Mouse (Mus musculus) MEL (cell line): ENCODE data around the gene Polr3h.

Source experiments
- BHLHE40 ChIP-seq: IDR thresholded peaks from 2 replicates; pipeline ENCODE4 v1.6.1; 2012; ENCODE audit warnings: low read depth, mild to moderate bottlenecking, inconsistent platforms, low read length, improper control_type of control experiment, borderline replicate concordance
- CTCF ChIP-seq, 3 experiments: IDR thresholded peaks in 2 of 3; conservative IDR thresholded peaks in 1 of 3; 2 replicates each; pipeline ENCODE4 v1.5.1; 2011 to 2012; ENCODE audit warnings: low read length in 3 of 3, low read depth in 2 of 3, mild to moderate bottlenecking in 2 of 3, improper control_type of control experiment in 1 of 3, inconsistent platforms in 1 of 3, mixed read lengths in 1 of 3, moderate library complexity in 1 of 3; ENCODE audit not compliant: control insufficient read depth in 1 of 3, insufficient read depth in 1 of 3, poor library complexity in 1 of 3, severe bottlenecking in 1 of 3
- E2F4 ChIP-seq: IDR thresholded peaks from 2 replicates; pipeline ENCODE4 v1.6.1; 2011; ENCODE audit warnings: low read depth, low read length, improper control_type of control experiment, borderline replicate concordance
- POLR2AphosphoS2 ChIP-seq: IDR thresholded peaks from 2 replicates; pipeline ENCODE4 v1.6.1; 2011; ENCODE audit warnings: low read length, improper control_type of control experiment
- ZC3H11A ChIP-seq: IDR thresholded peaks from 2 replicates; pipeline ENCODE4 v1.6.1; 2012; ENCODE audit warnings: low read depth, mild to moderate bottlenecking, inconsistent platforms, low read length, improper control_type of control experiment

GRCm38 (mm10) chr15:81952310-81952709 is 26.3 kb upstream of the Polr3h start:
- no peak for TF ChIP-seq BHLHE40
- TF ChIP-seq ZC3H11A = no peak
- TF ChIP-seq E2F4 = no peak
- TF ChIP-seq CTCF (IDR thresholded peaks at IDR 0.05 in 2 of 3, conservative IDR thresholded peaks at IDR 0.05 in 1 of 3; ENCODE audit: control insufficient read depth in 1 of 3, insufficient read depth in 1 of 3, low read depth in 2 of 3, low read length in 3 of 3, poor library complexity in 1 of 3, severe bottlenecking in 1 of 3) = no peak
- TF ChIP-seq POLR2AphosphoS2 = no peak
